Mouse (Mus musculus): ENCODE results near the gene Eif4e2. TPM values are rescaled to one million over a fixed set of nuclear protein-coding genes. Genes with fewer than 3 reads are reported as not detected.

Eif4e2 gene
- polyA plus RNA-seq, 1 experiment from 2014 or later, result 131 TPM

- no peaks in the 10 kb centered on the region for H3K36me3 ChIP-seq (ENCODE audit: control insufficient read depth, insufficient read depth, low read length)
- H3K27ac ChIP-seq (ENCODE audit: low read depth), result no peak overlapping the region
- H3K9me3 ChIP-seq (ENCODE audit: control insufficient read depth, low read length), result no peaks in the 10 kb centered on the region
- H3K4me3 ChIP-seq (ENCODE audit: low read depth, low read length), result no peak overlapping the region
- no peak overlapping the region for H3K9ac ChIP-seq (ENCODE audit: low read length)
- DNase-seq (ENCODE audit: low spot score) (no peak), ATAC-seq (replicated peaks; ENCODE audit: low FRiP score, low TSS enrichment, low read depth) (no peak)
- peaks cover 12% of the 10 kb centered on the region for H3K27me3 ChIP-seq (replicated peaks; ENCODE audit: control insufficient read depth, insufficient read depth, low read length)
- H3K4me1 ChIP-seq (replicated peaks; ENCODE audit: control insufficient read depth, insufficient read depth, low read length), result peaks cover 21% of the 10 kb centered on the region
- H3K4me2 ChIP-seq (ENCODE audit: low read length), result no peak overlapping the region
- 78% methylated on average over 4 of the region's 4 CpGs for WGBS
Measured at GRCm38 (mm10) chr1:87211431-87211830, 2.3 kb upstream of the Eif4e2 start.

GRCm38 (mm10) chr1:87214748-87215147 is 1.0 kb downstream of the Eif4e2 start:
- peaks cover 8% of the 10 kb centered on the region for H3K36me3 ChIP-seq (ENCODE audit: control insufficient read depth, insufficient read depth, low read length)
- 13% methylated on average over 4 of the region's 4 CpGs for WGBS
- no peaks in the 10 kb centered on the region for H3K9me3 ChIP-seq (ENCODE audit: control insufficient read depth, low read length)
- ATAC-seq (replicated peaks; ENCODE audit: low FRiP score, low TSS enrichment, low read depth), result no peak
- DNase-seq (ENCODE audit: low spot score), result peak; percentile 60
- peak overlapping the region; percentile 94 for H3K9ac ChIP-seq (ENCODE audit: low read length)
- H3K4me2 ChIP-seq (ENCODE audit: low read length), result peak overlapping the region; percentile 85
- H3K27me3 ChIP-seq (replicated peaks; ENCODE audit: control insufficient read depth, insufficient read depth, low read length), result no peaks in the 10 kb centered on the region
- H3K4me3 ChIP-seq (ENCODE audit: low read depth, low read length), result peak overlapping the region; percentile 60
- peaks cover 23% of the 10 kb centered on the region for H3K4me1 ChIP-seq (replicated peaks; ENCODE audit: control insufficient read depth, insufficient read depth, low read length)
- H3K27ac ChIP-seq (ENCODE audit: low read depth), result peak overlapping the region; percentile 97

GRCm38 (mm10) chr1:87217938-87218337 is 4.2 kb downstream of the Eif4e2 start:
- Histone ChIP-seq H3K4me2 (ENCODE audit: low read length) (no peak overlapping the region), H3K9ac (ENCODE audit: low read length) (no peak overlapping the region), H3K4me3 (ENCODE audit: low read depth, low read length) (no peak overlapping the region), H3K9me3 (ENCODE audit: control insufficient read depth, low read length) (no peaks in the 10 kb centered on the region), H3K4me1 (replicated peaks; ENCODE audit: control insufficient read depth, insufficient read depth, low read length) (peaks cover 22% of the 10 kb centered on the region), H3K27me3 (replicated peaks; ENCODE audit: control insufficient read depth, insufficient read depth, low read length) (no peaks in the 10 kb centered on the region), H3K36me3 (ENCODE audit: control insufficient read depth, insufficient read depth, low read length) (peaks cover 40% of the 10 kb centered on the region), H3K27ac (ENCODE audit: low read depth) (no peak overlapping the region)
- DNase-seq (ENCODE audit: low spot score), result no peak
- WGBS, result 66% methylated on average over 3 of the region's 3 CpGs
- ATAC-seq (replicated peaks; ENCODE audit: low FRiP score, low TSS enrichment, low read depth), result no peak

GRCm38 (mm10) chr1:87225739-87226138 is 12.0 kb downstream of the Eif4e2 start:
- no peak overlapping the region for H3K4me2 ChIP-seq (ENCODE audit: low read length)
- H3K4me3 ChIP-seq (ENCODE audit: low read depth, low read length), result no peak overlapping the region
- H3K27ac ChIP-seq (ENCODE audit: low read depth), result no peak overlapping the region
- no peak overlapping the region for H3K9ac ChIP-seq (ENCODE audit: low read length)
- H3K4me1 ChIP-seq (replicated peaks; ENCODE audit: control insufficient read depth, insufficient read depth, low read length), result no peaks in the 10 kb centered on the region
- DNase-seq (ENCODE audit: low spot score) (no peak), ATAC-seq (replicated peaks; ENCODE audit: low FRiP score, low TSS enrichment, low read depth) (no peak)
- no peaks in the 10 kb centered on the region for H3K9me3 ChIP-seq (ENCODE audit: control insufficient read depth, low read length)
- H3K27me3 ChIP-seq (replicated peaks; ENCODE audit: control insufficient read depth, insufficient read depth, low read length), result no peaks in the 10 kb centered on the region
- 94% methylated on average over 8 of the region's 8 CpGs for WGBS
- peaks cover 98% of the 10 kb centered on the region for H3K36me3 ChIP-seq (ENCODE audit: control insufficient read depth, insufficient read depth, low read length)

GRCm38 (mm10) chr1:87226409-87227159 is 12.9 kb downstream of the Eif4e2 start:
- Histone ChIP-seq H3K9me3 (ENCODE audit: control insufficient read depth, low read length) (no peaks in the 10 kb centered on the region), H3K27ac (ENCODE audit: low read depth) (no peak overlapping the region), H3K36me3 (ENCODE audit: control insufficient read depth, insufficient read depth, low read length) (peaks cover 96% of the 10 kb centered on the region), H3K9ac (ENCODE audit: low read length) (no peak overlapping the region), H3K4me1 (replicated peaks; ENCODE audit: control insufficient read depth, insufficient read depth, low read length) (no peaks in the 10 kb centered on the region), H3K4me3 (ENCODE audit: low read depth, low read length) (no peak overlapping the region), H3K27me3 (replicated peaks; ENCODE audit: control insufficient read depth, insufficient read depth, low read length) (no peaks in the 10 kb centered on the region), H3K4me2 (ENCODE audit: low read length) (no peak overlapping the region)
- ATAC-seq (replicated peaks; ENCODE audit: low FRiP score, low TSS enrichment, low read depth), result no peak
- DNase-seq (ENCODE audit: low spot score), result no peak
- 100% methylated on average over 1 of the region's 1 CpGs for WGBS

GRCm38 (mm10) chr1:87227160-87227550 is 13.4 kb downstream of the Eif4e2 start:
- H3K4me1 ChIP-seq (replicated peaks; ENCODE audit: control insufficient read depth, insufficient read depth, low read length), result no peaks in the 10 kb centered on the region
- no peaks in the 10 kb centered on the region for H3K27me3 ChIP-seq (replicated peaks; ENCODE audit: control insufficient read depth, insufficient read depth, low read length)
- peaks cover 92% of the 10 kb centered on the region for H3K36me3 ChIP-seq (ENCODE audit: control insufficient read depth, insufficient read depth, low read length)
- H3K4me2 ChIP-seq (ENCODE audit: low read length), result no peak overlapping the region
- no peak overlapping the region for H3K9ac ChIP-seq (ENCODE audit: low read length)
- H3K4me3 ChIP-seq (ENCODE audit: low read depth, low read length), result no peak overlapping the region
- H3K27ac ChIP-seq (ENCODE audit: low read depth), result no peak overlapping the region
- no peaks in the 10 kb centered on the region for H3K9me3 ChIP-seq (ENCODE audit: control insufficient read depth, low read length)
- ATAC-seq (replicated peaks; ENCODE audit: low FRiP score, low TSS enrichment, low read depth) (no peak), DNase-seq (ENCODE audit: low spot score) (no peak)
- 88% methylated on average over 3 of the region's 3 CpGs for WGBS

GRCm38 (mm10) chr1:87230606-87231005 is 16.9 kb downstream of the Eif4e2 start:
- H3K9ac ChIP-seq (ENCODE audit: low read length), result no peak overlapping the region
- H3K27ac ChIP-seq (ENCODE audit: low read depth), result no peak overlapping the region
- WGBS, result 91% methylated on average over 5 of the region's 5 CpGs
- no peaks in the 10 kb centered on the region for H3K4me1 ChIP-seq (replicated peaks; ENCODE audit: control insufficient read depth, insufficient read depth, low read length)
- H3K9me3 ChIP-seq (ENCODE audit: control insufficient read depth, low read length), result no peaks in the 10 kb centered on the region
- no peaks in the 10 kb centered on the region for H3K27me3 ChIP-seq (replicated peaks; ENCODE audit: control insufficient read depth, insufficient read depth, low read length)
- H3K4me3 ChIP-seq (ENCODE audit: low read depth, low read length), result no peak overlapping the region
- H3K4me2 ChIP-seq (ENCODE audit: low read length), result no peak overlapping the region
- H3K36me3 ChIP-seq (ENCODE audit: control insufficient read depth, insufficient read depth, low read length), result peaks cover 82% of the 10 kb centered on the region
- no peak for DNase-seq (ENCODE audit: low spot score)
- no peak for ATAC-seq (replicated peaks; ENCODE audit: low FRiP score, low TSS enrichment, low read depth)

GRCm38 (mm10) chr1:87232197-87232596 is 18.5 kb downstream of the Eif4e2 start:
- peaks cover 77% of the 10 kb centered on the region for H3K36me3 ChIP-seq (ENCODE audit: control insufficient read depth, insufficient read depth, low read length)
- DNase-seq (ENCODE audit: low spot score) (no peak), ATAC-seq (replicated peaks; ENCODE audit: low FRiP score, low TSS enrichment, low read depth) (no peak)
- no peaks in the 10 kb centered on the region for H3K4me1 ChIP-seq (replicated peaks; ENCODE audit: control insufficient read depth, insufficient read depth, low read length)
- WGBS, result 74% methylated on average over 7 of the region's 7 CpGs
- no peaks in the 10 kb centered on the region for H3K9me3 ChIP-seq (ENCODE audit: control insufficient read depth, low read length)
- no peak overlapping the region for H3K27ac ChIP-seq (ENCODE audit: low read depth)
- H3K27me3 ChIP-seq (replicated peaks; ENCODE audit: control insufficient read depth, insufficient read depth, low read length), result no peaks in the 10 kb centered on the region
- no peak overlapping the region for H3K9ac ChIP-seq (ENCODE audit: low read length)
- no peak overlapping the region for H3K4me2 ChIP-seq (ENCODE audit: low read length)
- no peak overlapping the region for H3K4me3 ChIP-seq (ENCODE audit: low read depth, low read length)

- 54% methylated on average over 8 of the region's 8 CpGs for WGBS
- ATAC-seq (replicated peaks; ENCODE audit: low FRiP score, low TSS enrichment, low read depth) (no peak), DNase-seq (ENCODE audit: low spot score) (no peak)
- Histone ChIP-seq H3K4me3 (ENCODE audit: low read depth, low read length) (no peak overlapping the region), H3K36me3 (ENCODE audit: control insufficient read depth, insufficient read depth, low read length) (peaks cover 34% of the 10 kb centered on the region), H3K9ac (ENCODE audit: low read length) (no peak overlapping the region), H3K4me1 (replicated peaks; ENCODE audit: control insufficient read depth, insufficient read depth, low read length) (no peaks in the 10 kb centered on the region), H3K27me3 (replicated peaks; ENCODE audit: control insufficient read depth, insufficient read depth, low read length) (no peaks in the 10 kb centered on the region), H3K27ac (ENCODE audit: low read depth) (no peak overlapping the region), H3K4me2 (ENCODE audit: low read length) (no peak overlapping the region), H3K9me3 (ENCODE audit: control insufficient read depth, low read length) (no peaks in the 10 kb centered on the region)
Measured at GRCm38 (mm10) chr1:87239056-87239455, 25.3 kb downstream of the Eif4e2 start.

Measured in intestine, embryonic 14.5 days (tissue).